Mouse (Mus musculus): ENCODE data around the gene Srsf5. TPM values are rescaled to one million over a fixed set of nuclear protein-coding genes. Genes with fewer than 3 reads are reported as not detected.
A peak's percentile ranks its signal among the peaks of the same experiment; 100 is the strongest.

Srsf5 gene
- 100 to 1,000 TPM in 1 of 2 experiments, 10 to 100 TPM in 1; 68.5 to 119 TPM for total RNA-seq (2021)
- long read RNA-seq, experiment 1, transcript Srsf5-201 (8 exons, 1,527 nt): major isoform, 8 of 37 reads
- long read RNA-seq, experiment 1, transcript Srsf5-205 (8 exons, 1,568 nt): minor isoform, 6 of 37 reads
- long read RNA-seq, experiment 1, partial matches to known transcripts: 6 of 37 reads
- long read RNA-seq, experiment 1, other reads (novel, unspliced or antisense): 11 of 37 reads
- long read RNA-seq, experiment 2, transcript Srsf5-201 (8 exons, 1,527 nt): major isoform, 26 of 89 reads
- long read RNA-seq, experiment 2, transcript Srsf5-205 (8 exons, 1,568 nt): minor isoform, 6 of 89 reads
- long read RNA-seq, experiment 2, transcript Srsf5-203 (8 exons, 1,491 nt): minor isoform, 8 of 89 reads
- long read RNA-seq, experiment 2, transcript Srsf5-202 (8 exons, 1,498 nt): minor isoform, 6 of 89 reads
- long read RNA-seq, experiment 2, partial matches to known transcripts: 14 of 89 reads
- long read RNA-seq, experiment 2, other reads (novel, unspliced or antisense): 26 of 89 reads

DNA sequence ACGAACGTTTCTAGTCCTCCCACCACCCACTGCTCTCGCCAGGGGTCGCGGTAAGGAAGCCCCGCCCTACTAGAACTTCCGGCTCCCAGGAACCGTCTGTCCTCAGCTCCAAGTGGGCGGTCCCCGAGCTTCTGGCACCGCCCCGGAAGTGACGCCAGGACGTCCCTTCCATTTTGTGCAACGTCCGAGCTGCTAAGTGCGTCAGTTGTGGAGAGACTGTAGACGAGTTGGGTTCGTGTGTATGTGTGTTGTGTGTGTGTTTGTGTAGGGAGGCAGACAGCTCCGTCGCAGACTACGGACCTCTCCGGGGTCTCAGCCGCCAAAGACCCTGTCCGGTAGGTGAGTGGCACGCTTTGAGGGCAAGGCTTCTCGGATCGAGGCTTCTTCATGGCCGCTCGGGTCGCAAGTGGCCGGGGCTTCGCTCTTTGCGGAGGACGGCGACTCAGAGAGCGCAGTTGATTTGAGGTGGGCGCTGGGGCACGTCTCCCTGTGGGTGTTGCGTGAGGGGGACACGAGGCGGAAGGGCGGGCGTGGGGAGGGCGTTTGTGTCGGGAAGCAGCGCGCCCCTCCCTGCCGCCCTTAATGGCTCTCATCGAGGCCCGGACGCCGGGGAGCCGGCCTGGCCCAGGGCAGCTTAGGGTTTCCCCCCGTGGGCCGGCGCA lies at the start of gene Srsf5:
Srsf5 (plus strand) TSS at position 171 of the 662 bp plus-strand sequence.
- DNase-seq: peak; percentile 97 to 99
- intact Hi-C loops (cut with DNase I): no loop called here

DNA sequence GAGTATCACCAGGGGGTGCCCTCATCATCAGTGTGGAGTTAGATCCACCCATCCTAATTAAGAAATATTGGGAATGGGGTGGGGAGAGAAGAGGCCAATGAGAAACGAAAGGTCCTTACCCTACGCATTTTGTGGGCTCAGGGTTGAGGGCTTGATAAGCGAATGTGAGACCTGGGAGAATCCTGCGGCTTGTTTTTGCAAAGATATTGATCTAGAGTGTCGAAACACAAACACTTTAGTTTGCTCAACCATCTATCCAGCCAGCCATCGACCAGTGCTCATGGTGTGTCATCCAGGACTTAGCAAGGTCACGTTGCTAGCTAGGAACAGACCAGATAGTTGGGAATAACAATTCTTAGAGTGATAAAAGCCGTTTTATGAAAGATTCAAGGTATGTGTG lies 35.7 kb upstream of the Srsf5 start:
- no peak for DNase-seq
- intact Hi-C loops (cut with DNase I): no loop called here

DNA sequence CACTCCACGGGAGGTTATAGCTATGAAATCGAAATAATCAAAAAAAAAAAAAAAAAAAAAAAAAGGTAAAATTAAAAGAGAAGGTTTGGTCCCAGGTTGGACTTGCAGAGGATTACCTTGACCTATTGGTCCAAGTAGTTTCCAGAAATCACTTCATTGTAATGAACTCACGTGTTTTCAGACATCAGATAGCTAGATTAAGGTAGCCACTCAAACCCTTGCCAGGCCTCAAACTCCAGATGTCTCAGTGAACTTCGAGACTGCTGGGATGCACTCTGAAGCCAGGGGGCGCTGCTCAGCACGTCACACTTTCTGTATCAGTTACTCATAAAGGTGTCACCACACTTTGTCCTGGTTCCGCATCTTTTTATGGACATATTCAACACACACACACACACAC lies 27.5 kb upstream of the Srsf5 start:
- no peak for DNase-seq

DNA sequence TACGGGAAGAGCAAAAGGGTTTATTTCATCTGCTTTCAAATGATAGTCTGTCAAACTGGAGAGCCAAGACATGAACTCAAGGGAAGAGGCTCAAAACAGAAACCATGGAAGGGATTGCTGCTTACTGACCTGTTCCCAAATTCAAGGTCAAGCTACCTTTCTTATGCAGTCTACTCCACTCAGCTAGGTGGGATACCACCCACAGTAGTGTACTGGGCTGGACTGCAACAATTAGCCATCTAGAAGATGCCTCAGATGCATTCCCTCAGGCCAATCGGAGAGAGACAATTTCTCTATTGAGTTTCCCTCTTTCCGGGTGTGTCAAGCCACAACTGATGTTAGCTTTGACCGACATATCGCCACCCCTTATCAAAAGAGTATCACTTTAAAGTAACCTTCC lies 24.0 kb upstream of the Srsf5 start:
- DNase-seq: no peak
- intact Hi-C loops (cut with DNase I): no loop called here

More for the DNA sequence above, 27.5 kb upstream of the Srsf5 start:
- intact Hi-C loops (cut with DNase I): no loop called here

DNA sequence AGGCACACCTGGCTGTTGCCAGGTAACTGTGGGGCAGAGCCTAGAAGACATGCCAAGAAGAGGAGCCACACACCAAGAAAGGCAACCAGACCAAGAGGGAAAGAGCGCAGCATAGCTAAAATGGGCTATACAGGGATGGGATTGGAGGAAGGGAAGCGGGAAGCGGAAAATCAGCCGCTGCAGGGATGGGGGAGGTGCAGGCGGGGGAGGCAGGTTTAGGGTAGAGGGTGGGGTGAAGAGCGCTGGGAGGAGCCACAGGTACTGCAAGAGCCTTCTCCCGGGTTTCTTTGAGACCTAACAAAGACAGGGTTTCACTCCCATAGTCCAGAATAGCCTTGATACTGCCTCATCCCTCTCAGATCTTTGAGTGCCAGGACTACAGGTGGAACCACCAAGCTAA lies 22.4 kb upstream of the Srsf5 start:
- intact Hi-C loops (cut with DNase I): no loop called here

DNA sequence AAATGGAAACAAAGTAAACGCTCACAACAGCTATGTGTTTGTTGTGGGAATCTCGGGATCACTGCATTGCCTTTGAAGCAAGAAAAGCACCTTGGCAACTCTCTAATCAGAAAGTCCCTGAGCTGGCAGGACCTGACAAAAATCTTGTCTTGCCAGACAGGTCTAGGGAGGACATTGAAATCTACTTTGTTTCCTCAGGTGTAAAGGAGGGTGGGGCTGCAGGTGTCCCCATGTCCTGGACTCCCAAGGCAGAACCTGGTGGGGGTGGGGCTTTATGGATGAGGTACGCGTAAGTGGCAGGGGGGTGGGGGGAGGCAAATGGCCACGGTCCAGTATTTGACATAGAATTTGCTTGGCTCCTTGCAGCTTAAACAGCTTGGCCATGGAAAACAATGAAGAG lies 21.7 kb upstream of the Srsf5 start:
- intact Hi-C loops (cut with DNase I): no loop called here
- DNase-seq: no peak

More for the DNA sequence above, 22.4 kb upstream of the Srsf5 start:
- no peak for DNase-seq

DNA sequence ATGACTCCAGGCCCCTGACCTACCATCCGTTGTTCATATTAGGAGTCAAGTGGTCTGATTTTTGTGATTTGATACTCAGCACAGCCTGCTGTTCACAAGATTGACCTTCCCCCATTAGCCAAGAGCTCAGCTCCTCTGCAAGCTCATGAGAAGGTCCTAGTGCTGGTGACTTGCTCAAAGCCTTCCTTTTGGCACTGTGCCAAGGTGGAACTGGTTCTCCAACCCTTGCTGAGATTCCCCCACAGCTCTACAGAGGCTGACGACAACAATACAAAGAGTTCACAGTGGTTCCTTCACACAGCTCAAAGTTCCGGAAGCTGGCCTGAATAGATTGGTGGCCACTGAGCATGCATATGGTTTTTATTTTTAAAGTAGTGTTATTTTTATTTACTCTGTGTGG lies 21.1 kb upstream of the Srsf5 start:
- no peak for DNase-seq

DNA sequence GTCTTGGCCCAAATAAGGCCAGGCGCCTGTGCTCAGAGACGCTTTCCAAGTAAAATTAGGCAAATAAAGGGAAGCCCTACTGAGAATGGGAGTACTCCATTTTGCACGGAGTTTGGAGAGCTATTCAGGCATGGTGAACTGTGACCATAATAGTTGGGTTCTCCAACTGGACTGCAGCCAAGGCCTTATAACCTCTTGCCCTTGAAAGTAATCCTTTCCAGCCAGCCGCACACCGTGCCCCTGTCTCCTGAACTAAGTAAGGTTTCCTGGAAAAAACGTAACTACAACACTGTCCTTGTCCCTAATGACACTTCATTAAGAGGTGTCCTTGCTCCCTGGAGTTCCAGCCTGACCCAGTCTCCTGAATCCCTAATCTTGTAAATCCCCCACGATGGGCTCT lies 19.4 kb upstream of the Srsf5 start:
- intact Hi-C loops (cut with DNase I): no loop called here
- DNase-seq: no peak

More for the DNA sequence above, 21.1 kb upstream of the Srsf5 start:
- intact Hi-C loops (cut with DNase I): no loop called here

DNA sequence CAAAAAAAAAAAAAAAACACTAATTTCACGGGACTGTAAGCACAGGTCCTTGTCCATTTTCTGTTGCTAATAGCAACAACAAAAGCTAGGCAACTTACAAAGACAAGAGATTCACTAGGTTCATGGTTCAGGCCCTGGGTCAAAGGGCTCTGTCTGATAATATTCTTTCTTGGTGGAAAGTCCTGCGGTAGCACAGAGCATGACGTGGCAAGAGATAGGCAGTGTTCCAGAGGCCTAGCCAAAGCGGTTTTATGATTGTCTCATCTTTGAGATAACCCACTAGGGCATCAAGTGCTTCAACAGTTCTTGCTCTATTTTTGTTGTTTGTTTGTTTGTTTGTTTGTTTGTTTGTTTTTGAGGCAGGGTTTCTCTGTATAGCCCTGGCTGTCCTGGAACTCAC lies 18.8 kb upstream of the Srsf5 start:
- DNase-seq: no peak
- intact Hi-C loops (cut with DNase I): no loop called here

DNA sequence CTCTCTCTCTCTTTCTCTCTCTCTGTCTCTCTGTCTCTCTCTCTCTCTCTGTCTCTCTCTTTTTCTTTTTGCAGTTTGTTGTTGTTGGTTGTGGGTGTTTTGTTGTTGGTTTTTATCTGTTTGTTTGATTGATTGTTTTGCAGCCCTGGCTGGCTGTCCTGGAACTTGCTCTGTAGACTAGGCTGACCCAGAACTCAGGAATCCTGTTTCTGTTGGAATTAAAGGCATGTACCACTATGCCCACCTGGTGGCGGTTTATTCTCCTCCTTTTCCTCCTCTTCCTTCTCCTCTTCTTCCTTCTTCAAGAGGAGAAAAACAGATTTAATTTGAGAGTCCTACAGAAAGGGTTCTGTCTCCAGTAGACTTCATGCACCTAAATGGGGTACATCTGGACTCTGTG lies 17.8 kb upstream of the Srsf5 start:
- DNase-seq: no peak
- intact Hi-C loops (cut with DNase I): no loop called here

DNA sequence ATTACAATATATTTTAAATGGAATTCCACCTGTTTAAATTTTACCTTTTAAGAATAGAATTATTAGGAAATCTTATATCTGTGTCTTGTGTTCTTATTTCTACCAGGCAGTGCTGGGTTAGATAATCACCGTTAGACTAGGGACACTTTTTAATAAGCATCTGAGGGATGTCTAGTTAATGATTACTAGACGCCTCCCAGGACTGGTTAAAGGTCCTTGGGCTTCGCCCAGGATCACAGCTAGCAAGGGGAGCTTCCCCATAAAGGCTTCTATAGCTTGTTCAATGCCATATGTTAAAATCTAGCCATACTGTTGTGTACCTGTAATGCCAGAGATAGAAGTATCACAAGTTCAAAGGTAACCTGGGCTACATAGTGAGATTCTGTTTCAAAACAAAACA lies 16.4 kb upstream of the Srsf5 start:
- DNase-seq: no peak
- intact Hi-C loops (cut with DNase I): no loop called here

DNA sequence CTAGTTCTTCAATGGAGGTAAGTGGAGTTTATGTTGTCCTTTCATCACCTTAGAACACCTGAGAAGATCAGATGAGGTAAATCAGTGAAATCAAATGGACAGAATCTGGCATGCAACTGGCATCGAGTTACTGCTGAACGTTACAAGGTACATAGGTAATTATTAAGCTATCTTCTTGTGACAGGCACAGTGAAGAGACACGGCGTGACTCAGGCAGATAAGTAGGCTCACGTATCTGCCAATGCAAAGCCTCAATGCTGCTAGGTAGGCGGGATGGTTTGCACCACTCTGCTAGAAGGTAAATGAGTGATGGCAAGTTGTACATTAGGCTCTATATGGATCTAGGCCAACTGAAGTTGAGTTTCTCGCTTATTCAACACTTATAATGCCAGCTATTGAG lies 15.2 kb upstream of the Srsf5 start:
- intact Hi-C loops (cut with DNase I): no loop called here
- no peak for DNase-seq

DNA sequence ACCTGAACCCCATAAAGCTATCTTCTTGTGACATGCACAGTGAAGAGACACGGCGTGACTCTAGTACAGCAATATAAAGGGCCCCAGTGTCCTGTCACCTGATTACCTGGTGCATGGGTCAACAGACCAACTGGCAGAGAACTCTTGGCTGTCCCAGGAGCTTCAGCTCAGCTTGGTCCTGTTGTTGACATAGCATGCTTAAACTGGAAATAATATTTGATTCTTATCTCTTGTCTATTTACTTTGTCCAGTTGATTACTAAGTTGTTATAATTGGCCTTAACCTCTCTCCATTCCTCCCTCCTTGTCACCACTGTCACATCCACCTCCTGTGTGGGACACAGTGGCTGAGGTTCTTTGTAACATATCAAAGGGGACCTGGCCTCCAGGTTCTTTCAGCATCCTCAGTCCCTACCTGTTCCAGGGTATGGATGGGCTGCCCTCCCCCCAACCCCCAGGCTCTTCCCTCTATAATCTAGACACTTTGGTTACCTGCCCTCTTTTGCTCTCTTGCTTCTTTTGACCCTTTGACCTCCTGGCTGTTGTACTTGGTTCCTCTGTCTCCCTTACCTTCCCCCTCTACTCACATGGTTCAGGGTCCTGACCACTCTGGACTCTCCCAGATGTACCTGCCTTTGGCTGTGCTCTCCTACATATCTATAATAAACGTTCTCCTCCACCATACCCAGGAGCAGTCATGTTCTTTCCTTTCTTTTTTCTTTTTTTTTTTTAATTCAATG lies 13.7 kb upstream of the Srsf5 start:
- intact Hi-C loops (cut with DNase I): no loop called here
- no peak for DNase-seq

DNA sequence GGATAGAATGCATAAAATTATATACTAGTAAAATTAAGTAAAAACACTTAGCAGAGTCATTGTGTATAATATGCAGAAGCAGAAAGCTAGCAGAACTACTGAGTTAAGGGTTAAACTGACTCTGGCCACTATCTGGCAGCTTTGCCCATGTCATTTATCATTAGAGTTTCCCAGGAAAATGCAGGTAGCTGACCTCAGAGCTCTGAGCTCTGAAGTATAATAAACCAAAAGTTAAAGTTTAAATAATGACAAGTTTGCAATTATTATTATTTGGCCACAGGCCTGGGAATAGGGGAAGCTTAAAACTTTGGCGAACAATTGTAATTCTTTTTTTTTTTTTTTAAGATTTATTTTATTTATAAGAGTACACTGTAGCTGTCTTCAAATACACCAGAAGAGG lies 12.4 kb upstream of the Srsf5 start:
- intact Hi-C loops (cut with DNase I): no loop called here
- no peak for DNase-seq

DNA sequence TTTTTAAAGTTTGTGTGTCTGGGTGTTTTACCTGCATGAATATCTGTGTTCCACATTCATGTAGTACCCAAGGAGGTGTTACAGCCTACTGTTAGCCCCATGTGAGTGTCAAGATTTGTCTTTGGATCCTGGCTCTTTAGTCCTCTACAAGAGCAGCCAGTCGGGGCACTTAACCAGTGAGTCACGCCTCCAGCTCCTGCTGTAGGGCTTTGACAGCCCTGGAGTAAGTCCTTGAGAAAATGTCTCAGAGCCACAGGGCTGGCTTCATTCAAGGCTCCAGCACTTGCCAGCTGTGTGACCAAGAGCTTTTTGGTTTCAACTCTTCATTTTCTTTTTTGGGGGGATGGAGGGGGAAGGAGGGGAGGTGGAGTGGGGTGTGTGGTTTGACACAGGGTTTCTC lies 8.6 kb upstream of the Srsf5 start:
- intact Hi-C loops (cut with DNase I): no loop called here
- DNase-seq: no peak

DNA sequence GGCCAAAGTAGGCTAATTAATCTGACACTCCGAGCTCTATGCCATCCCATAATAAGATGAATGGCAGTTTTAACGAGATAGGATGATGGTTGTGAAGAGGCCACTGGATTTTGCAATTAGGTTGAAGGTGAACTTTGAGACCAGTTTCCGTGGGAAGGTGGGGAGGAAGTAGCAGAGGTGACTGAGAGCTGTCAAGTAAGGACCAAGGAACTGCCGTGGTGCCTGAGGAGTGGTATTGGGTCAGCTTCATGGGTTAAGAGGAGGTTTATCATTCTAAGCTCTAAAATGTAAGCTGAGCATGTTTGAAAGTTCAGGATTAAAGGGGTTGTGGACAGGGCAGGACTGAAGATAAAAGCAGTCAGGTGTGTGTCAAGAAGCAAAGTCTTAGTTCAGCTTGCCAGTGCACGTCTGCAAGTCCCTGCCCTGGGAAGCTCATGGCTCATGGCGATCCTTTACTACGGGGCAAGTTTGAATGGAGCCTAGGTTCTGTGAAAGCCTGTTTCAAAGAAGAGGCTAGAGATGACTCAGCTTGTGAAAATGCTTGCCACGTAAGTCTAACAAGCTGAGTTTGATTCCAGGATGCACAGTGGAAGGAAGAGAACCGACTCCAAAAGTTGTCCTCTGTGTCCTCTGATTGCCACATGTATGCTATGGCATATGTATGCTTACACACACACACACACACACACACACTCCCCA lies 7.8 kb upstream of the Srsf5 start:
- intact Hi-C loops (cut with DNase I): no loop called here
- no peak for DNase-seq

DNA sequence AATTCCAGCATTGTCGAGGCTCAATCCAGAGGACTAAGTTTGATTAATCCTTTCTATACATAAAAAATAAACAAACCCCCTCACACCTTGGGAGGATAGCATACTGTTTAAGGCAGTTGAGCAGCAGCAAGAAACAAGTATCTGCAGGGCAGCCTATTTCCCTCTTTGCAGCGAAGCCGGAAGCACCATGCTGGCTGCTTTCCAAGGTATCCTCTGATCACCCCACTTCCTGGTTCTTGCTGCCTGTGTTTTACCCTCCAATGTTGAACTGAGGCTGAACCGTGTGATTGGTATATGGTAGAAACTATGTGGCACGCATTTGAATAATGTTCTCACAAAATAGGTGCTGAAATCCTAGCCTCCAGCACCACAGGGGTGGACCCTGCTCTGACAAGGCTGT lies 6.7 kb upstream of the Srsf5 start:
- no peak for DNase-seq
- intact Hi-C loops (cut with DNase I): no loop called here

DNA sequence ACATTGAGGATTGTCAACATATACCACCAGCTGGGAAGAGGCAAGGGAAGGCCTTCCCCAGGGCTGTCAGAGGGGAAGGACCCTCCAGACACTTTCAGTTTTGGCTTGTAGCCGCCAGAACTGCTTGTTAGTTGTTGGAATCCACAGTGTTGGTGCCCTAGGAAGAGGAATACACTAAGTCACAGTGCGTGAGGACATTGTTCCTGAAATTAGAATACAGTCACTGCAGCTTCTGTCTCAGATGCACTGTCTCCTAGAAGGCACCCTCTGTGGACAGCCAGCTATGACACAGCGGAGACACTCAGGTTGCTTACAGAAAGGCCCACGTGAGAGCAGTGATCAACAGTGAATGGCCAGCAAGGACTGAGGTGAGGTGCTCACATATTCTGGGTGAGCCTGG lies 6.1 kb upstream of the Srsf5 start:
- intact Hi-C loops (cut with DNase I): no loop called here
- no peak for DNase-seq

DNA sequence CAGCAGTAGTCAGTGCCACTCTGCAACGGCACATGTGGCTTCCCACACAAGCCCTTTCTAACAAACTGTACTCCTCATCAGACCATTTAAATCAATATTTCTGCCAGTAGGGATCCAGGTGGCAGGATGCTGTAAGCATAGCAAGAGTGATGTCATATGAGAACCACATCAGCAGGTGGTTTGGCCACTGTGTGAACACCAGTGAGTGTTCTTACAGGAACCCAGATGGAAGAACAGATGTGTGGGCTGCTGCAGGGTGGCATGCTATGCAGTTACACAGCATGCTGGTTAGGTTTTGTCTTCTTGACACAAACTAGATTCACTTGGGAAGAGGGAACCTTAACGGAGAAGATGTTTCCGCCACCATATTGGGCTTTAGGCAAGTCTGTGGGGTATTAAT lies 3.4 kb upstream of the Srsf5 start:
- DNase-seq: no peak
- intact Hi-C loops (cut with DNase I): no loop called here

DNA sequence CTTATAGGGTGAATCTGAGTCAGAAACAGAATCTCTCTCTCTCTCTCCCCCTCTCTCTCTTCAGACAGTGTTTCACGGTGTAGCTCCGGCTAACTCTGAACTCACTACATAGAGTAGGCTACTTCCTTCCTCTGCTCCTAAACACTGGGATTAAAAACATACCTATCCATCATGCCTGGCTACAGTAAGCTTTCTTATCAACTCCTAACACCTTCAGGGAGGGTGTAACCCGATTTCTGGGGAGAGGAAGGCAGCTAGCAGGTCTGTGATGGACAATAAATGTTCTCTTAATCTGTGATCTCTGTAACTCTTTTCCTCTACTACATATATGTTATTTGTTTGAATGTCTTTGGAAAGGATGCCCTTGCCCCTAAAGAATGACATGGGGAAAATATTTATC lies 1.9 kb upstream of the Srsf5 start:
- intact Hi-C loops (cut with DNase I): no loop called here
- no peak for DNase-seq

DNA sequence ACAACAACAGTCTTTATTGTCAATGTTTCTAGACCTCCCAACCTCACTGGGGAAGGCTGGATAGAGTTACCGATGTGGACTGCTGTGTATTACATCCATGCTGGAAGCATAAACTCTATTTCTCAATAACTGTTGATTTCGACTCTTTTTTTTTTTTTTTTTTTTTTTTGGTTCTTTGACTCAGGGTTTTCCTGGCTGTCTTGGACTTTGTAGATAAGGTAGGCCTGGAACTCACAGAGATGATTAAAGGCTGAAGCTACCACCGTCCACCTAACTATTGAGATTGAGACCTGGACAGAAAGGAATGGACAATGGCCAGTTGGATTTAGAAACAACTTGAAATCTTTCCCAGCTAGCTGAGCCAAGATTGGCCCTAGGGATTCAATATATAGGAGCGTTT lies 1.1 kb upstream of the Srsf5 start:
- no peak for DNase-seq
- intact Hi-C loops (cut with DNase I): no loop called here
